20 mouse cellular contexts compared by ENCODE assay signal in the genomic region with DNA sequence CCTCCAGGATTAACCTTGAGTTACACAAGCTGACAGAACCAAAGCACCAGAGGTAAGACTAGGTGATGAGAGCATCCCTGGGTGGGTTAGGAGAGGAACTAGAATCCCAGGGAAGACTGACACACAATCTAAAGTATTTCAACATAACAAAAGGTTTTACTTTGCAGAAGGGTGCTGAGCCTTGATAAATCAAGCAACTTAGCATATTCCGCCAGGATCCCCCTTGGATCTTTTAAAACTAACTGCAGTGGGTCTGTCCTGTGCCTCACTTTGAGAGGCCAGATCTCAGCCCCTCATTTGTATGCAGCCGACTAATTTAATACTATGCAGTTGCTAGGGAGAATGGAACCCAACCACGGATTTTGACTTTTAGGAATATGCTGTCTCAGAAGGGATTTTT.
"Had no signal": no experiment of that assay in that cellular context is flagged by ENCODE, and none has a peak within 500 bp of the region (broad histone marks: within the 10 kb centered on the region; RNA-seq: fewer than 3 reads in every experiment).

No protein-coding gene starts in this region.

- ATAC-seq: liver, postnatal 0 days; lung, postnatal 0 days; midbrain, embryonic 13.5 days; midbrain, embryonic 15.5 days had no signal

- H3K27me3 ChIP-seq: lung, embryonic 15.5 days; megakaryocyte, embryonic 14.5 days; midbrain, embryonic 13.5 days; midbrain, embryonic 15.5 days; neural tube, embryonic 12.5 days had no signal

- H3K9ac ChIP-seq: liver, postnatal 0 days; lung, embryonic 15.5 days; midbrain, embryonic 13.5 days; midbrain, embryonic 15.5 days; neural tube, embryonic 12.5 days had no signal

- H3K36me3 ChIP-seq: lung, embryonic 15.5 days; midbrain, embryonic 13.5 days; midbrain, embryonic 15.5 days; neural tube, embryonic 12.5 days had no signal

- H3K4me1 ChIP-seq: lung, embryonic 15.5 days; neural tube, embryonic 12.5 days had no signal

- H3K27ac ChIP-seq: lung, embryonic 15.5 days; macrophage; midbrain, embryonic 13.5 days; midbrain, embryonic 15.5 days; neural tube, embryonic 12.5 days had no signal

- H3K4me3 ChIP-seq: lung, embryonic 15.5 days; megakaryocyte, embryonic 14.5 days; midbrain, embryonic 13.5 days; midbrain, embryonic 15.5 days; neural tube, embryonic 12.5 days had no signal

- H3K4me2 ChIP-seq: lung, embryonic 15.5 days; midbrain, embryonic 11.5 days; midbrain, embryonic 13.5 days; midbrain, embryonic 15.5 days; neural tube, embryonic 12.5 days had no signal

- DNase-seq: liver, postnatal 0 days; lung, adult 2 months; lung, postnatal 14 days; lung, postnatal 36 days; retina, postnatal 1 day; right cerebral cortex, adult 18-20 months; right cerebral cortex, postnatal 25 days; right cerebral cortex, postnatal 4 days; spleen, adult 18-20 months; thymus, adult 18-20 months; thymus, postnatal 25 days; thymus, postnatal 4 days had no signal

- H3K9me3 ChIP-seq: lung, embryonic 15.5 days; megakaryocyte, embryonic 14.5 days; midbrain, embryonic 13.5 days; midbrain, embryonic 15.5 days; neural tube, embryonic 12.5 days had no signal
